Mouse (Mus musculus) ES-Bruce4 (cell line): ENCODE data around the gene Ccl5.

Experiments
- CTCF ChIP-seq: IDR thresholded peaks from one replicate; pipeline ENCODE4 v1.8.1; 2011; ENCODE audit warnings: low read depth, low read length
- POLR2A ChIP-seq: IDR thresholded peaks from one replicate; pipeline ENCODE4 v1.8.1; 2011; ENCODE audit warnings: low read length; ENCODE audit not compliant: insufficient read depth

GRCm38 (mm10) chr11:83536831-83537230 is 6.5 kb upstream of the Ccl5 start:
- no peak for TF ChIP-seq CTCF
- no peak for TF ChIP-seq POLR2A
